Mouse (Mus musculus): ENCODE measurements at regions not wholly inside any gene's neighbourhood (a gene's known extent, or its start where the extent isn't known, plus 50 kb on each side); places are given as distances from the start of the nearest gene placed in this dataset.
"Not testable (repeated sequence)": the region's sequence is repeated elsewhere in the genome, so short reads cannot be mapped to it uniquely, and the experiment has no call there.

GRCm38 (mm10) chr9:5709480-5709879 is 364.2 kb downstream of the Casp12 start:
- no peak for DNase-seq (ENCODE audit: low read depth)

DNA sequence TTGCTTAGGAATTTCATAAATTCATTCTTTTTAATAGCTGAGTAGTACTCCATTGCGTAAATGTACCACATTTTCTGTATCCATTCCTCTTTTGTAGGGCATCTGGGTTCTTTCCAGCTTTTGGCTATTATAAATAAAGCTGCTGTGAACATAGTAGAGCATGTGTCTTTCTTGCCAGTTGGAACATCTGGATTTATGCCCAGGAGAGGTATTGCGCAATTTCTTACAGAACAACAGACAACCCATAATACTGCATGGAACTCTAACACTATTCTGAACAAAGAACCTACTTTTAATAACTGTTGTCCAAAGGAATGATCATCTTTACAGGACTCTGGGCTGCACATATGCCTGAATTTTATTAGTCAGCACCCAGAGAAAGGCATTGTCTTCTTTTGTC is 373.4 kb downstream of the Casp12 start:
- not testable (repeated sequence) for DNase-seq (ENCODE audit: low read depth)

DNA sequence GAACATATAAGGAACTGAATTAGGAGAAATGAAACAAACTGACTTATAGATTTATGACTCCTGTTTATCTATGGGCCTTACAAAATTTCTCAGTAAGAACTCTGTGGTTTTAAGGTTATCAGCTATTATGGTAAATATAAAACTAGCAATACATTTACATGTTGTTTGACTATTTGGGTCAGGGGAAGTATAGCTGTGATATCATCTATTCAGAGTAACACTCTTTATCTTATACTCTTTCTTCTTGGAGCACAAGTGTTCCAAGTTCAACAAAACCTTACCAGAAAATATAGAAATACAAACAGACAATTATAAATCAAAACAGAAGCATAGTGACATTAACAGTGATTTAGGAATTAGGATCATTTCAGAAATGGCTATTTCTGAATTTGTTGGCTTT is 383.6 kb downstream of the Casp12 start:
- no peak for DNase-seq (ENCODE audit: low read depth)

- DNase-seq (ENCODE audit: low read depth): no peak
These were observed 407.6 kb downstream of the Casp12 start for GRCm38 (mm10) chr9:5752686-5753301.

DNA sequence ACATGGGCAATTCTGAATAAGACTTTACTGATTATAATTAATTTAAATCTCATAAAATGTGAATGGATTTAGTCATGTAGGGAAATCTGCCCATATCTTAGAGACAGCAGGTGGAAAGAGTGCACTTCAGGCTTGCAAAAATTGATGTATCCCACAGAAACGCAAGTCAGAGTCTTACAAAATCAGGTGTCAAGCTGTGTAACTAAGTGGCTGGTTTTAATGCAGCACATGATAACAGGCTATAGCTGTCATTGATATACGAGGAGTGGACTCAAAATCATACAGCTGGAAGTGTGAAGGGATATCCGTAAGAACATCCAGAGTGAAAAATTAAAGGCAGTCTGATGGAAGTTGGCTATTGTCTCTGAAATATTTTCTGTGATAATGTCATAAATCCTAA is 408.6 kb downstream of the Casp12 start:
- DNase-seq (ENCODE audit: low read depth): no peak

GRCm38 (mm10) chr9:5761215-5761614 is 407.2 kb upstream of the Pdgfd start:
- no peak for DNase-seq (ENCODE audit: low read depth)

- no peak for DNase-seq (ENCODE audit: low read depth)
These were observed 398.5 kb upstream of the Pdgfd start for GRCm38 (mm10) chr9:5769927-5770326.

DNA sequence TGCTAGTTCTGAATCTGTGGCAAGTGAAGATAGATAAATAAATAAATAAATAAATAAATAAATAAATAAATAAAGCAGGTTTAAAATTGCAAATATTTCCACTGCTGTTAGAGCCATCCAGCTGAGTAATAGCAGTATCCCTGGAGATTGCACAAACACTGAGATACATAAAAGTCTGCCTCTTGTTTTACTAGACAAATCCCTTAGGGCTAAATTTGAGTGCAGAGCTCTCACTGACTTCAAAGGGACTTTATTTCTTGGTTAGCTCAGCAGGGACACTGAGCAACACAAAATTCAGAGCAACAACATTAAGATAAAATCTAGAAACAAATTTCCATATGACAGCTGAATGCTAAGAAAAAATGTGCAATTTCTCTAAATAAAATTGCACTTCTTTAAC is 397.2 kb upstream of the Pdgfd start:
- DNase-seq (ENCODE audit: low read depth): no peak
